In genomic region chr11:65322877-65323440, GRCm38 (mm10) we compare ENCODE assay signal across 20 mouse cellular contexts. TPM values are rescaled to one million over a fixed set of nuclear protein-coding genes. Genes with fewer than 3 reads are reported as not detected.
DNase-seq lines count a peak whose midpoint lies in the region; ATAC-seq and TF ChIP-seq lines count a peak whose summit lies in the region.
"Had no signal": no experiment of that assay in that cellular context is flagged by ENCODE, and none has a peak within 500 bp of the region (broad histone marks: within the 10 kb centered on the region; RNA-seq: fewer than 3 reads in every experiment).

No protein-coding gene starts in this region.

- peak overlapping the region; percentile 22 to 31; a peak in 3 of 4 replicates for H3K27ac ChIP-seq in heart, embryonic 14.5 days (replicated peaks in 1 of 2; ENCODE audit: control insufficient read depth in 1 of 2, insufficient read depth in 1 of 2, low read depth in 2 of 2, low read length in 2 of 2)
- peak overlapping the region; percentile 80 for H3K27ac ChIP-seq in lung, embryonic 14.5 days (ENCODE audit: low read depth)
- H3K27ac ChIP-seq: gastrocnemius, adult 2 months; hindbrain, embryonic 13.5 days; intestine, embryonic 15.5 days; left cerebral cortex, adult 2 months; limb, embryonic 10.5 days; liver, embryonic 13.5 days had no signal

- no peak for DNase-seq in heart, postnatal 4 days
- DNase-seq in fibroblast of lung, adult 2 months (ENCODE audit: low read depth), result peak; percentile 32
- DNase-seq in lung, embryonic 14.5 days, result peak; percentile 91
- peak; percentile 32 to 56 for DNase-seq in lung, postnatal 4 days
- no peak for DNase-seq in kidney, adult 11 months
- DNase-seq: cerebellum, adult 11 months; cerebellum, postnatal 25 days; forebrain, postnatal 0 days; gastrocnemius, adult 2 months; liver, embryonic 13.5 days; thymus, postnatal 4 days had no signal

- peaks cover 18 to 43% of the 10 kb centered on the region in 2 experiments for H3K4me1 ChIP-seq in heart, embryonic 14.5 days (ENCODE audit: control insufficient read depth in 2 of 2, insufficient read depth in 2 of 2, low read length in 2 of 2)
- peaks cover 22% of the 10 kb centered on the region for H3K4me1 ChIP-seq in lung, embryonic 14.5 days (ENCODE audit: insufficient read depth)
- H3K4me1 ChIP-seq: hindbrain, embryonic 13.5 days; limb, embryonic 10.5 days; liver, embryonic 13.5 days; megakaryocyte, embryonic 14.5 days had no signal

- H3K9ac ChIP-seq in heart, embryonic 14.5 days (ENCODE audit: low read length), result no peak overlapping the region
- H3K9ac ChIP-seq in lung, embryonic 14.5 days, result no peak overlapping the region
- H3K9ac ChIP-seq: forebrain, postnatal 0 days; hindbrain, embryonic 13.5 days; intestine, embryonic 15.5 days; liver, embryonic 13.5 days had no signal

- no peak for TF ChIP-seq CTCF in lung, embryonic 14.5 days (IDR thresholded peaks at IDR 0.05; ENCODE audit: low read depth)

- no peaks in the 10 kb centered on the region for H3K27me3 ChIP-seq in heart, embryonic 14.5 days (ENCODE audit: control insufficient read depth, insufficient read depth, low read length)
- H3K27me3 ChIP-seq in lung, embryonic 14.5 days (ENCODE audit: insufficient read depth, low read length), result no peaks in the 10 kb centered on the region
- H3K27me3 ChIP-seq: hindbrain, embryonic 13.5 days; intestine, embryonic 15.5 days; liver, embryonic 13.5 days; megakaryocyte, embryonic 14.5 days had no signal

- H3K4me2 ChIP-seq in heart, embryonic 14.5 days (ENCODE audit: low read length), result no peak overlapping the region
- H3K4me2 ChIP-seq in lung, embryonic 14.5 days, result no peak overlapping the region
- H3K4me2 ChIP-seq: hindbrain, embryonic 13.5 days; intestine, embryonic 15.5 days; liver, embryonic 13.5 days had no signal

- H3K9me3 ChIP-seq in heart, embryonic 14.5 days (ENCODE audit: control insufficient read depth, low read length), result no peaks in the 10 kb centered on the region
- H3K9me3 ChIP-seq in lung, embryonic 14.5 days (ENCODE audit: low read depth, low read length), result no peaks in the 10 kb centered on the region
- H3K9me3 ChIP-seq: hindbrain, embryonic 13.5 days; intestine, embryonic 15.5 days; limb, embryonic 10.5 days; liver, embryonic 13.5 days; megakaryocyte, embryonic 14.5 days had no signal

- ATAC-seq in heart, embryonic 14.5 days (ENCODE audit: insufficient number of reproducible peaks, insufficient read depth, low FRiP score, low read depth), result no peak
- ATAC-seq in lung, embryonic 14.5 days (ENCODE audit: insufficient read depth), result peak; percentile 90
- ATAC-seq in megakaryocyte progenitor cell, adult 5-6 weeks (replicated peaks; ENCODE audit: poor library complexity), result no peak
- ATAC-seq: forebrain, postnatal 0 days; intestine, embryonic 15.5 days had no signal

- H3K36me3 ChIP-seq in heart, embryonic 14.5 days (ENCODE audit: control insufficient read depth, insufficient read depth, low read length), result peaks cover 4% of the 10 kb centered on the region; the same call in 1 of the 2 replicates
- H3K36me3 ChIP-seq in lung, embryonic 14.5 days (ENCODE audit: insufficient read depth), result no peaks in the 10 kb centered on the region
- H3K36me3 ChIP-seq: hindbrain, embryonic 13.5 days; intestine, embryonic 15.5 days; limb, embryonic 10.5 days; liver, embryonic 13.5 days had no signal

- H3K4me3 ChIP-seq in heart, embryonic 14.5 days (ENCODE audit: control insufficient read depth in 1 of 2, insufficient read depth in 1 of 2, low read depth in 1 of 2, low read length in 2 of 2), result no peak overlapping the region
- no peak overlapping the region for H3K4me3 ChIP-seq in lung, embryonic 14.5 days (ENCODE audit: low read depth, low read length)
- H3K4me3 ChIP-seq: erythroblast, embryonic 14.5 days; gastrocnemius, adult 2 months; hindbrain, embryonic 13.5 days; intestine, embryonic 15.5 days; left cerebral cortex, adult 2 months; limb, embryonic 10.5 days; liver, embryonic 13.5 days; megakaryocyte, embryonic 14.5 days had no signal

- WGBS in heart, embryonic 14.5 days, result 53% methylated on average over 4 of the region's 4 CpGs
- WGBS in lung, embryonic 14.5 days, result 15% methylated on average over 4 of the region's 4 CpGs

RNA-seq across cellular contexts. Expression of gene Myocd, which starts 53.2 kb away (rescaled TPM):
- polyA plus RNA-seq in heart, embryonic 14.5 days (2014; fragmentation: Nextera tagmentation; extraction: Ambion mirVana), result 68.7 and 69.8 TPM in 2 replicates
- 100 to 1,000 TPM; 113 to 131 TPM for total RNA-seq in heart, postnatal 4 days (2021)
- polyA plus RNA-seq in lung, embryonic 14.5 days (2014; fragmentation: Nextera tagmentation; extraction: Ambion mirVana), result 24.1 and 26.5 TPM in 2 replicates
- not detected in 2 replicates for total RNA-seq in megakaryocyte progenitor cell, adult 5-6 weeks (2015)
- not detected in 2 replicates for total RNA-seq in megakaryocyte progenitor cell, adult 5-6 weeks (2017)
- total RNA-seq: granulocyte monocyte progenitor cell, adult 5-6 weeks had no signal
- polyA plus RNA-seq: erythroblast, embryonic 14.5 days had no signal

Comparison
In these comparisons a context has a peak if more than half of its experiments do, and no peak if none do; other contexts are left out.
1. DNase-seq: peak in fibroblast of lung, adult 2 months (single experiment), lung, embryonic 14.5 days (single experiment) and lung, postnatal 4 days (2 of 2); none in heart, postnatal 4 days (single experiment) and kidney, adult 11 months (single experiment).
2. RNA of gene Myocd, which starts 53.2 kb away (total RNA-seq): 113 to 131 TPM in heart, postnatal 4 days; not detected in megakaryocyte progenitor cell, adult 5-6 weeks; every median in the first group is over 100 times any median in the second.